Mouse (Mus musculus): ENCODE data around the gene Eya2. TPM values are rescaled to one million over a fixed set of nuclear protein-coding genes. Genes with fewer than 3 reads are reported as not detected.

Eya2 gene
- total and polyA plus RNA-seq, 2 experiments from 2014 or later: 10.0 to 20.1 TPM

DNA sequence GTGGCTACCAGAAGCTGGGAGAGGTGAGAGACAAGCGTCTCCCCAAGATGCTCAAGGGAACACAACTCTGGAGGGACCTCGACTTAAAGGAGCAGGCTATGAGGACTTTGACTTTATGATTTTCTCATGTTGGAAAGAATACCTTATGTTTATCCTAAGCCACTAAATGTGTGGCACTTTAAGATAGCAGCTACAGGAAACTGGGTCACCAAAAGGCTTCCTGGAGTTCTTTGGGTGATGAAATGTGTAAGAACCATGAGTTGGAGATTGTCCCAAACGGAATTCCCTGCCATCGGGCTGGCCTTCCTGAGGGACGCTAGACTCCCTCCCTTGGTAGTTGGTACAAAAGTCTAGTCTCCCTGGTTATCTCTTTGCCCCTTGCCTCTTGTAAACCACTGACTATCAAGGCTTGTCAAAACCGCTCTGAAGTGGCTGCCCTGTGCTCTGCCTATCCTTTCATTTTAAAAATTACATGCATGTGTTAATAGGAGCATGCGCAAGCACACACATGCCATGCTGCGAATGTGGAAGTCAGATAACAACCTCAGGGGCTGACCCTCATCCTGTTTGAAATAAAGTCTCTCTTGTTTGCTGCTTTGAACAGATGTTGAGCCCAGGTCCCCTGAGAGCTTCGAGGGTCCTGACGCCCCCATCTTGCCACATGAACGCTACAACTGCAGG lies 44.4 kb downstream of the Eya2 start:
- Histone ChIP-seq H3K27ac (no peak overlapping the region), H3K36me3 (ENCODE audit: insufficient read depth, low read length) (no peaks in the 10 kb centered on the region), H3K4me3 (ENCODE audit: low read length) (no peak overlapping the region), H3K27me3 (ENCODE audit: insufficient read depth, low read length) (no peaks in the 10 kb centered on the region), H3K4me1 (ENCODE audit: insufficient read depth, low read length) (peaks cover 7% of the 10 kb centered on the region; the same call in 1 of the 2 replicates), H3K9me3 (ENCODE audit: low read length) (no peaks in the 10 kb centered on the region), H3K4me2 (ENCODE audit: low read depth, low read length) (no peak overlapping the region), H3K9ac (replicated peaks; ENCODE audit: low read length) (no peak overlapping the region)
- TF ChIP-seq CTCF (IDR thresholded peaks at IDR 0.05; ENCODE audit: low read depth): no peak
- DNase-seq (ENCODE audit: low spot score): no peak
- ATAC-seq: no peak
- 80% methylated on average over 11 of the region's 11 CpGs for WGBS

- Histone ChIP-seq H3K9ac (replicated peaks; ENCODE audit: low read length) (no peak overlapping the region), H3K27me3 (ENCODE audit: insufficient read depth, low read length) (no peaks in the 10 kb centered on the region), H3K4me3 (ENCODE audit: low read length) (no peak overlapping the region), H3K9me3 (ENCODE audit: low read length) (no peaks in the 10 kb centered on the region), H3K4me2 (ENCODE audit: low read depth, low read length) (no peak overlapping the region), H3K4me1 (ENCODE audit: insufficient read depth, low read length) (no peaks in the 10 kb centered on the region), H3K27ac (no peak overlapping the region), H3K36me3 (ENCODE audit: insufficient read depth, low read length) (no peaks in the 10 kb centered on the region)
- 49% methylated on average over 14 of the region's 14 CpGs for WGBS
- TF ChIP-seq CTCF (IDR thresholded peaks at IDR 0.05; ENCODE audit: low read depth): no peak
- DNase-seq (ENCODE audit: low spot score) (peak; percentile 5), ATAC-seq (no peak)
Measured at GRCm38 (mm10) chr2:165641909-165642505, 47.2 kb downstream of the Eya2 start.

GRCm38 (mm10) chr2:165643596-165643995 lies 48.8 kb downstream of the Eya2 start:
- no peaks in the 10 kb centered on the region for H3K27me3 ChIP-seq (ENCODE audit: insufficient read depth, low read length)
- DNase-seq (ENCODE audit: low spot score): no peak
- H3K27ac ChIP-seq: no peak overlapping the region
- H3K4me1 ChIP-seq (ENCODE audit: insufficient read depth, low read length): no peaks in the 10 kb centered on the region
- no peaks in the 10 kb centered on the region for H3K36me3 ChIP-seq (ENCODE audit: insufficient read depth, low read length)
- H3K9ac ChIP-seq (replicated peaks; ENCODE audit: low read length): no peak overlapping the region
- no peaks in the 10 kb centered on the region for H3K9me3 ChIP-seq (ENCODE audit: low read length)
- 54% methylated on average over 3 of the region's 3 CpGs for WGBS
- H3K4me3 ChIP-seq (ENCODE audit: low read length): no peak overlapping the region
- TF ChIP-seq CTCF (IDR thresholded peaks at IDR 0.05; ENCODE audit: low read depth): no peak
- no peak for ATAC-seq
- H3K4me2 ChIP-seq (ENCODE audit: low read depth, low read length): no peak overlapping the region

DNA sequence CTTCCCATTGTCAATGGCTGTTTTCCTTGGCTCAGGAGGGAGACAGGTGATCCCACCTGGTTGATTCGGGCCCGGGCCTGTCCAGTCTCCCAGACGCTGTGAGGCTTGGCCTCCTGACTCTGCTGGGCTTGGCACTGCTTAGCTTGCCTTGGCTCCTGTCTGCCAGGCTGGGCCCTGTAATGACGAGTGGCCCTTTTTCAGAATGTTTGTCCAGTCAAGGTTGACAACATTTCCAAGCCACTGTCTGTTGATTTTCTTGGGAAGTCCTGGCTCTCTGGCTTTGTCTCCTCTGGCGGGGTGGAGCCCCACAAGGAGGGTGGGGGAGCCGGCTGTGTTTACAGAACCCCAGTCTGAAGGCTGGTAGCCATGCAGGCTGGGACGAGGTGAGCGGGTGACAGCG lies 49.2 kb downstream of the Eya2 start:
- ATAC-seq (no peak), DNase-seq (ENCODE audit: low spot score) (no peak)
- no peaks in the 10 kb centered on the region for H3K9me3 ChIP-seq (ENCODE audit: low read length)
- H3K4me3 ChIP-seq (ENCODE audit: low read length): no peak overlapping the region
- no peak overlapping the region for H3K9ac ChIP-seq (replicated peaks; ENCODE audit: low read length)
- no peaks in the 10 kb centered on the region for H3K4me1 ChIP-seq (ENCODE audit: insufficient read depth, low read length)
- H3K27me3 ChIP-seq (ENCODE audit: insufficient read depth, low read length): no peaks in the 10 kb centered on the region
- H3K4me2 ChIP-seq (ENCODE audit: low read depth, low read length): no peak overlapping the region
- TF ChIP-seq CTCF (IDR thresholded peaks at IDR 0.05; ENCODE audit: low read depth): no peak
- H3K27ac ChIP-seq: no peak overlapping the region
- 71% methylated on average over 9 of the region's 9 CpGs for WGBS
- no peaks in the 10 kb centered on the region for H3K36me3 ChIP-seq (ENCODE audit: insufficient read depth, low read length)

GRCm38 (mm10) chr2:165651031-165651430 lies 56.2 kb downstream of the Eya2 start:
- H3K27me3 ChIP-seq (ENCODE audit: insufficient read depth, low read length): no peaks in the 10 kb centered on the region
- no peak overlapping the region for H3K9ac ChIP-seq (replicated peaks; ENCODE audit: low read length)
- no peak overlapping the region for H3K4me2 ChIP-seq (ENCODE audit: low read depth, low read length)
- DNase-seq (ENCODE audit: low spot score): no peak
- no peaks in the 10 kb centered on the region for H3K9me3 ChIP-seq (ENCODE audit: low read length)
- H3K4me3 ChIP-seq (ENCODE audit: low read length): no peak overlapping the region
- no peak overlapping the region for H3K27ac ChIP-seq
- WGBS: 60% methylated on average over 11 of the region's 11 CpGs
- H3K36me3 ChIP-seq (ENCODE audit: insufficient read depth, low read length): no peaks in the 10 kb centered on the region
- peaks cover 12% of the 10 kb centered on the region for H3K4me1 ChIP-seq (ENCODE audit: insufficient read depth, low read length)
- no peak for ATAC-seq
- no peak for TF ChIP-seq CTCF (IDR thresholded peaks at IDR 0.05; ENCODE audit: low read depth)

DNA sequence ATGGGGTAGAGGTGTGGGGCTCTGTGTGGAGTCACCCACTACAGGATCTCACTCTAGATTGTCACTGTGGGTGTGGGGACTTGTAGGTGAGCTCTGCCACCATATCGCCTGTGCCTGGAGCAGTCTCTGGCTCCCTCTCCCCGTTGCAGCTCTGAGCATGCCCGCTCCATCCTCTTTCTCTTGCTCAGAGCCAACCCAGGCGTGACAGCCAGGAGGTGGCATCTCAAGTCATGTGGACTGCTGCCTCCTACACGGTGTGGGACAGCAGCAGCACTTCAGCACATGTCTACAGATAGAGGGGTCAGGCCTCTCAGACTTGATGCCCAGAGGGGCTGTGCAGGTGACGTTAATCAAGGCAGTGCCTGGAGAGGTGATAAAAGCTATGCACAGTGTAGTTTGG lies 57.4 kb downstream of the Eya2 start:
- 49% methylated on average over 6 of the region's 6 CpGs for WGBS
- no peak overlapping the region for H3K27ac ChIP-seq
- H3K9me3 ChIP-seq (ENCODE audit: low read length): no peaks in the 10 kb centered on the region
- no peaks in the 10 kb centered on the region for H3K27me3 ChIP-seq (ENCODE audit: insufficient read depth, low read length)
- no peak overlapping the region for H3K4me2 ChIP-seq (ENCODE audit: low read depth, low read length)
- TF ChIP-seq CTCF (IDR thresholded peaks at IDR 0.05; ENCODE audit: low read depth): no peak
- ATAC-seq (peak; percentile 37; the same call in 1 of the 2 replicates), DNase-seq (ENCODE audit: low spot score) (no peak)
- peaks cover 17% of the 10 kb centered on the region for H3K4me1 ChIP-seq (ENCODE audit: insufficient read depth, low read length)
- H3K36me3 ChIP-seq (ENCODE audit: insufficient read depth, low read length): no peaks in the 10 kb centered on the region
- H3K4me3 ChIP-seq (ENCODE audit: low read length): no peak overlapping the region
- no peak overlapping the region for H3K9ac ChIP-seq (replicated peaks; ENCODE audit: low read length)
